In the genomic region with DNA sequence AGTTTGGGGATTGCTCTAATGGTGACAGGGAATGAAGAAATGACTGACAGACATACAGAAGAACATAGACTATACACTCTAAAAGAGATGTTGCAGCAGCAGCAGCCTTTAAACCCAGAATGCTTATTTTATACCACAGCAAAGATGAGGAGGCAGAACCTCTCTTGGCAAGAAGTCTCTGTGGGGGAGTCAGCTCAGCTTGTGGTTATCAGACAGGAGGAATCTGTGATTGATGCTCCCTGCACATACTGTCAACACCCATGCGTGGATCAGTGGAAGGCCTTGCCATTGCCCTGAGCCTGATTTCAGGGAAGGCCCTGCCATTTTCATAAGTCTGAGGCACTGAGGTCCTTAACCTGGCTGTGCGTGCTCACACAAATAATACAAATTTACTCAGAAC, we compare ENCODE assay signal across 17 mouse cellular contexts.
A peak's percentile ranks its signal among the peaks of the same experiment; 100 is the strongest.
DNase-seq lines count a peak whose midpoint lies in the region; TF ChIP-seq lines count a peak whose summit lies in the region.
"Had no signal": no experiment of that assay in that cellular context is flagged by ENCODE, and none has a peak within 500 bp of the region (broad histone marks: within the 10 kb centered on the region; RNA-seq: fewer than 3 reads in every experiment).

No protein-coding gene starts in this region.

- H3K4me3 ChIP-seq in lung, adult 2 months (replicated peaks; ENCODE audit: extremely low read depth, low read depth, low read length): no peak overlapping the region
- H3K4me3 ChIP-seq: embryonic facial prominence, embryonic 12.5 days; forebrain, embryonic 12.5 days; gastrocnemius, adult 2 months; heart, embryonic 12.5 days; hindbrain, embryonic 10.5 days had no signal

- TF ChIP-seq POLR2A in lung, adult 2 months (IDR thresholded peaks at IDR 0.05; ENCODE audit: borderline replicate concordance, extremely low read depth, low read depth, low read length): no peak

- H3K4me1 ChIP-seq in lung, adult 2 months (ENCODE audit: control insufficient read depth, insufficient read depth, low read length): no peaks in the 10 kb centered on the region
- H3K4me1 ChIP-seq: embryonic facial prominence, embryonic 12.5 days; forebrain, embryonic 12.5 days; heart, embryonic 12.5 days; hindbrain, embryonic 10.5 days had no signal

- no peak for TF ChIP-seq CTCF in lung, adult 2 months (IDR thresholded peaks at IDR 0.05; ENCODE audit: insufficient read depth, low read length)

- DNase-seq in layer of hippocampus, adult 18-20 months (ENCODE audit: low spot score in 2 of 2): peak; percentile 17 to 46
- no peak for DNase-seq in layer of hippocampus, postnatal 10 days (ENCODE audit: low spot score in 2 of 2)
- DNase-seq in NIH3T3 (ENCODE audit: low read depth): peak; percentile 13
- peak; percentile 5 to 8 for DNase-seq in layer of hippocampus, adult 8-10 months (ENCODE audit: low spot score in 2 of 2)
- DNase-seq in urinary bladder, postnatal 25 days (ENCODE audit: low spot score): no peak
- no peak for DNase-seq in lung, adult 2 months
- DNase-seq: adrenal gland, adult 8-10 months; adrenal gland, postnatal 36 days; cerebellum, adult 11 months; cerebellum, adult 8-10 months; cerebellum, postnatal 25 days; gastrocnemius, adult 2 months; gastrocnemius, postnatal 25 days had no signal

- WGBS in lung, adult 2 months: 90% methylated on average over 2 of the region's 2 CpGs

Comparison
In these comparisons a context has a peak if more than half of its experiments do, and no peak if none do; other contexts are left out.
1. DNase-seq: peak in layer of hippocampus, adult 18-20 months (2 of 2), NIH3T3 (single experiment) and layer of hippocampus, adult 8-10 months (2 of 2); none in layer of hippocampus, postnatal 10 days (0 of 2), urinary bladder, postnatal 25 days (single experiment) and lung, adult 2 months (single experiment).